Mouse (Mus musculus) brain, embryonic 14.5 days (tissue): ENCODE data around the gene Stxbp1. TPM values are rescaled to one million over a fixed set of nuclear protein-coding genes. Genes with fewer than 3 reads are reported as not detected.
A peak's percentile ranks its signal among the peaks of the same experiment; 100 is the strongest.

Experiments used
- DNase-seq: peaks from one replicate; pipeline ENCODE4 v3.0.0-alpha.2; 2011; ENCODE audit warnings: low read depth
- CTCF ChIP-seq: fragments of 200-500 bp; IDR thresholded peaks from 2 replicates; pipeline ENCODE4 v1.5.1; 2012; ENCODE audit warnings: inconsistent platforms, mild to moderate bottlenecking, moderate library complexity, borderline replicate concordance; ENCODE audit not compliant: insufficient read depth, insufficient read length; ENCODE audit errors: extremely low read depth
- POLR2A ChIP-seq: fragments of 200-500 bp; IDR thresholded peaks from 2 replicates; pipeline ENCODE4 v1.6.1; 2012; ENCODE audit warnings: mild to moderate bottlenecking, inconsistent platforms, borderline replicate concordance; ENCODE audit not compliant: poor library complexity, insufficient read depth, insufficient read length, severe bottlenecking; ENCODE audit errors: extremely low read depth
- polyA plus RNA-seq: library from polyadenylated mRNA; depleted of rRNA; stranded (reverse); fragments of >200 nt; gene quantifications from 2 replicates; pipeline ENCODE4 v1.2.3, GENCODE M21; 2012; rRNA removed

Gene Stxbp1
- 170 and 238 TPM in 2 replicates for polyA plus RNA-seq

- TF ChIP-seq POLR2A = peak; percentile 93
- no peak for TF ChIP-seq CTCF
- DNase-seq = peak; percentile 97
These were observed at the start of gene Stxbp1 for GRCm38 (mm10) chr2:32846805-32847467. Gene Stxbp1 (minus strand): TSS chr2:32847245.

- peak; percentile 69 for DNase-seq
- TF ChIP-seq POLR2A (no peak), CTCF (no peak)
These were observed 49.6 kb upstream of the Stxbp1 start for GRCm38 (mm10) chr2:32896507-32897147.

- DNase-seq = peak; percentile 84
- TF ChIP-seq CTCF (no peak), POLR2A (no peak)
These were observed 48.6 kb upstream of the Stxbp1 start for GRCm38 (mm10) chr2:32895606-32896106.

- no peak for TF ChIP-seq CTCF
- no peak for TF ChIP-seq POLR2A
- DNase-seq = no peak
These were observed 47.1 kb upstream of the Stxbp1 start for GRCm38 (mm10) chr2:32894097-32894496.

GRCm38 (mm10) chr2:32892490-32892889 lies 45.4 kb upstream of the Stxbp1 start:
- TF ChIP-seq POLR2A = no peak
- TF ChIP-seq CTCF = no peak
- no peak for DNase-seq

GRCm38 (mm10) chr2:32891278-32891677 lies 44.2 kb upstream of the Stxbp1 start:
- no peak for DNase-seq
- TF ChIP-seq CTCF (no peak), POLR2A (no peak)

GRCm38 (mm10) chr2:32890280-32890679 lies 43.2 kb upstream of the Stxbp1 start:
- no peak for DNase-seq

GRCm38 (mm10) chr2:32888551-32888950 lies 41.5 kb upstream of the Stxbp1 start:
- TF ChIP-seq CTCF (no peak), POLR2A (no peak)
- DNase-seq = no peak

More at GRCm38 (mm10) chr2:32890280-32890679, 43.2 kb upstream of the Stxbp1 start:
- TF ChIP-seq POLR2A = no peak
- TF ChIP-seq CTCF = no peak

- no peak for TF ChIP-seq CTCF
- no peak for TF ChIP-seq POLR2A
- DNase-seq = peak; percentile 29
These were observed 41.0 kb upstream of the Stxbp1 start for GRCm38 (mm10) chr2:32888029-32888428.

- no peak for TF ChIP-seq POLR2A
- TF ChIP-seq CTCF = no peak
- no peak for DNase-seq
These were observed 37.7 kb upstream of the Stxbp1 start for GRCm38 (mm10) chr2:32884745-32885144.

GRCm38 (mm10) chr2:32882283-32883043 lies 35.4 kb upstream of the Stxbp1 start:
- no peak for TF ChIP-seq POLR2A
- no peak for TF ChIP-seq CTCF
- DNase-seq = no peak
